Mouse (Mus musculus): ENCODE results near the gene Gm28053.

Gm28053 gene

GRCm38 (mm10) chr6:48696830-48697554 is 21.4 kb upstream of the Gm28053 start:
- no peak for DNase-seq

- no peak for DNase-seq
Observed at GRCm38 (mm10) chr6:48697555-48697930, 20.9 kb upstream of the Gm28053 start.

GRCm38 (mm10) chr6:48698066-48698856 is 20.1 kb upstream of the Gm28053 start:
- DNase-seq = no peak

DNA sequence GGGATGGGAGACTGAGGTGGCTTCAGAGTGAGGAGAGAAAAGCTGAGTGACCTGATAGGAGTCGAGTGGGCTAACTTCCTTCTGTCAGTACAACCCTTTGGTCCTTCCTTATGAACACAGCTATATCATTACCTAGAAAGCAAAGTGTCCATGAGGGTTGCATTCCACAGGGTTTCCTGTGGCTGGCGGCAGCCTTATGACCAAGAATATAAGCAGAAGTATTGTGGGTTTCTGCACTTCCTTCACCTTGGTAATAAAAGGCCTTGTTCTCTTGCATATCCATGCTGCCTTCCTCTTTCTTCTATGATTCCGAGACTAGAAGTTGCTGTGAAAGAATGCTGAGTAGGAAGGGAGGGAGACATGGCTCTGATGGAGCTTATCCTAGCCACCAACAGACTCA is 19.5 kb upstream of the Gm28053 start:
- no peak for DNase-seq

DNA sequence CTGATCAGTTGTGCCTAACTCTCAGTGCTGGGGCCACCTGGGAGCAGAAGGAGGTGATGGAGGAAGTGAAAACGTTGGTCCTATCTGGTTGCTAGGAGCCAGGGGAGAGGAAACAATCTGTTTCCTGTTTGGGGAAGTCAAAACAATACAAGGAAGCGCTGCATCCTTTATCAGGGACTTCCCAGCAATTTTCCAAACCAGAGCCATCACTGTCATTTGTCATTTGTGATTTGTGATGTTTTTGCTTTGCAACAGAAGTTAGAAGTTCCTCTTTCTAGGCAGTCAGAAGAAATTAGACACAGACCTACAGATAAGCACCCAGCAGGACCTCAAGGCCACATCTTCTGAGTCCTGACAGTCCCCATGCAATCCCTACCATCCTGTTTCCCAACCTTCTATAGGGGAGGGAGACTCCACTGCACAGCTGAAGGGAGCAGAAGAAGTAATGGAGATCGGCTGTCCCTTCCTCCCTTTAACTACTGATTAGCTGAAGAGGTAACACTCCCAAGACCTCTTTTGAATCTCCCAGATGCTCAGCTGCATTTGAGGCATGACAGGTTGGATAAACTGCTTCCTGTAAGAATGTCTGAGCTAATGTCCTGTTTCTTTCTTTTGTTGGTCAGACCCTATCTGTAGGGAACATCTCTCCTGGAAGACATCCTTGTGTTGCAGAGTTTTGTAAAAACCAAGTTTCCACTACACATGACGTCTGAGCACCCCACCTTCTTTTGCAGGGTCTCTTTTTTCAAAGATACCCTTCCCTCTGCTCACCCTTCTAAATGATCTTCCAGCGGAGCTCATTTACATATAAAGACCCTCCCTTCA is 17.9 kb upstream of the Gm28053 start:
- DNase-seq = peak; percentile 10

- DNase-seq = no peak
Observed at GRCm38 (mm10) chr6:48702146-48702545, 16.3 kb upstream of the Gm28053 start.

- no peak for DNase-seq
Observed at GRCm38 (mm10) chr6:48702601-48703000, 15.8 kb upstream of the Gm28053 start.

DNA sequence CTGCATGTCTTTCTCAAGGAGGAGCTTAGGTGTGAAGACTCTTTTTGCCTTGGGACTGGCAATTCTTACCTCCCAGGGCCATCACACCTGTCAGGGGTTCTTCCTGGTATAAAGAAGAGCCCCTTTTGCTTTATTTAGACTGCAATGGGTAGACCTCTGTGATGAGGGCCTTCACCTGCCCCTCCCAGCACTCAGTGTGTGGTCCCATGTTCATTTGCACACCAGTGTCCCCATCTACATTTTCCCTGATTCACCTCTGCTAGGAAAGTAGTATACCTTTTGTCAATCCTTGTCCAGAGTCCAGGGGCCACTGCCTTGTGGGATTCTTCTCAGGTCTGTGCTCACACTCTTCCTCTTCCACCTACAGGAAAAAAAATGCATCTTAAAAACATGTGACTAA is 14.3 kb upstream of the Gm28053 start:
- DNase-seq = no peak

DNA sequence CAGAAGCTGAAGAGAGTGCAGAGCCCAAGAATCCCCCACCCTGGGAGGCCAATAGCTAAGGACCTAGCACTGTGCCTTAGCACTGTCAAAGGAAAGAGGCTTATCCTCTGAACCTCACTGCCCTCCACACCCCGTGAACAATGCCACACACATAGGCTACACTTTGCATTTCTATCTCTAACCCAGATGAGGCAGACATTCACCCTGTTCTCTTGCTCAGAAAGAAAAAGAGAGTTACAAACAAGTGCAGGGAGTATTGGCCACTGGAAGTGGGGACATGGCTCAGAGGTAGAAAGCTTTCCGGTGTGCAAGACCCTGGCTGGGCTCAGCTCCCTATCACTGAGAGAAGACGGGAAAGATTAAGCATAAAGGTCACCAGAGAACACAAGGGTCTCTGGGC is 12.3 kb upstream of the Gm28053 start:
- DNase-seq = no peak

DNA sequence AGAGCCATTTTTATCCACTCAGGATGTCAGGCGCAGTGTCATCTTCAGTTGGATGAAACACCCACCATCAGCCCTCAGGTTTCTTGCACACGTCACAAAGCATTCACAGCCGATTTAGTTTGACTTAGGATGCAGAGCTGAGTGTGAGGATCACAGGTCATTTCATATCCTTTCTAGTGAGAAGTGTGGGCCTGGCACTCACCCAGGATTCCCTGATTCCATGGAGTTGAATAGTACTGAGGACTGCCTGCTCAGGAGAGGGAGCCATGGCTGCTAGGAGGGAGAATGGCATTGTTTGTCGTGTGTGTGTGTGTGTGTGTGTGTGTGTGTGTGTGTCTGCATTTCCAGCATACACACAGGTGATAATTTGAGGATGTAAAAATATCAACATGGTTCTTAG is 1.9 kb downstream of the Gm28053 start:
- DNase-seq = no peak

- no peak for DNase-seq
Observed at GRCm38 (mm10) chr6:48723468-48723867, 5.1 kb downstream of the Gm28053 start.

DNA sequence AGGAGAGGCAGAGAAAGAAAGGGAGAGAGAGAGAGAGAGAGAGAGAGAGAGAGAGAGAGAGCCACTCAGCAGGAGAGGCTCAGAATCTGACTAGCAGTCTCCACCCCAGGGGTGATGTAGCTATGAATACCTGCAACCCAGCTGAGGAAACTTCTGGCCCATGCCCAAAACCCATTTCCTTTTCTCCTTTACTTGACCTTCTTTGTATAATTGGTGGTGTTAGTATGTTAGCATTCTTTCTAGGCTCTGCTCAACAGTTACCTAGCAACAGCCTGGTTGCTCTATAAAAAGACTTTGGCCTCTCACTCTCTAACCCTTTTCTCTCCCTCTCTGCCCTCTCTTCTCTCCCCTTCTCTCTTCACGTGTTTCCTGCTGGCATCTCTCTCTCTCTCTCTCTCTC is 7.1 kb downstream of the Gm28053 start:
- DNase-seq = peak; percentile 8

DNA sequence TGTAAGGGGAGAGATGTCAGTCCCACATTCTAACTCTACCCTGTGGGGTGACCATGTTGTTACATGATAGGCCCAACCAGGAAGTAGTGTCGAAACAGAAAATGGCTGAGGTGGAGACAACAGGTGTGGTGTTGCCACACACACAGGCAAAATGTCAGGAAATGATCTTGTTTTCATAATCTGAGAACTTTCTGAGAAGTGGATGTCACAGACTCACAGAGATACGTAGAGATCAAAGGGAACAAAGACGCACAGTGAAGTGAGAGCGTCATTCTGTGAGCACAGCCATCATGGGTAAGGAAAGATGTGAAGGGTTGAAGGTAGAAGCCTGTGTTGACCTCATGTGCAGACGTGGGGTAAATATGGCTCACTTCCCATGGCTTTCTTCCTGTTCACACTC is 9.4 kb downstream of the Gm28053 start:
- no peak for DNase-seq

DNA sequence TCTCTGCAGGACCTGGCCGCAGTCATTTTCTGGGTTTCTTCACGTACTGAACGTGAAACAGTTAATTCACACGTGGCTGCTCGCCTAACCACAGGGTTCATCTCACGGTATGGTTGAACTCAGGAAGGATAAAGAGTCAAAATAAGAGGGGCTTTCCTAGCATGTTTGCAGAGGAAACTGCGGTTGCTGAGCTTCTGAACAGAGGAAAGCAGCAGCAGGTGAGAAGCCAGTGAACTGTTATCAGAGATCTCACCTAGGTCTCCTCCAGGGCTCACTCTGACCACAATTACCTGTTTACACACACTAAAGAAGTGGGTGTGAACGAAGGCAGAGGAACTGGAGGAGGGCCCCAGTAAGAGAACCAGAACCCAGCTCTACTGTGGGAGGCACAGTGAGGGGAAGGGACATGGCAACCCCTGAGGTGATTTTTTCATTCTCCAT is 14.5 kb downstream of the Gm28053 start:
- no peak for DNase-seq

DNA sequence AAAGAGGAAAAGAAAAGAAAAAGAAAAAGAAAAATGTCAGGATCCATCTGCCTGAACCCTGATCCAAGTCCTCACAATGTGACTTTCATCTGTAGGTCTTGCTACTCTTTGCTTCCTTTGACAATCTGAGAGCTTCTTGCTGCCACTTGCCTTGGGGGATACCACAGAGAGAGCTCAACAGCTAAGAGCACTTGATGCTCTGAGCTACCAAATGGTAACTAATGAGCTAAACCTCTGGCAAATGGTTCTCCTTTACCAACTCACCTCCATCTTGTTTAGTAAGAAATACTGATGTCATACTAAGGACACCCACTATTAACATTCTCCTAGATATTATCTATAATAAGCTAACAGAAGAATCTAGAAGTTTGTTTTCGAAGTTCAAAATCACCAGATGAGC is 15.3 kb downstream of the Gm28053 start:
- DNase-seq = no peak

- DNase-seq = no peak
Observed at GRCm38 (mm10) chr6:48737053-48737452, 18.6 kb downstream of the Gm28053 start.

GRCm38 (mm10) chr6:48737688-48738087 is 19.3 kb downstream of the Gm28053 start:
- no peak for DNase-seq

GRCm38 (mm10) chr6:48738961-48739779 is 20.8 kb downstream of the Gm28053 start, which contains the start of gene Gimap1:
Gene Gimap1, plus strand, starts transcription at chr6:48739054.
- no peak for DNase-seq

DNA sequence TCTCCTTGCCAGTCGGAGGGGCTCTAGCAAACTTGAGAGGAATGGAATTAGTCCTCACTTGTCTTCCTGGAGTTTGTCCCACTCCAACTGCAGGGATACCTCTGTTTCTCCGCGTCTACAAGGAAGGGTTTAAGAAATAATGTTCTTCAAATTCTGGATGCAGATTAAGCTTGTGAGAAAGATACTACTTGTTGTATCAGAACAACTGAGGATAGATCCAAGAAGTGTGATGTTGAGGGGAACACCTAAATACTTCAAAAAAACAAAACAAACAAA is 21.3 kb downstream of the Gm28053 start:
- DNase-seq = no peak

DNA sequence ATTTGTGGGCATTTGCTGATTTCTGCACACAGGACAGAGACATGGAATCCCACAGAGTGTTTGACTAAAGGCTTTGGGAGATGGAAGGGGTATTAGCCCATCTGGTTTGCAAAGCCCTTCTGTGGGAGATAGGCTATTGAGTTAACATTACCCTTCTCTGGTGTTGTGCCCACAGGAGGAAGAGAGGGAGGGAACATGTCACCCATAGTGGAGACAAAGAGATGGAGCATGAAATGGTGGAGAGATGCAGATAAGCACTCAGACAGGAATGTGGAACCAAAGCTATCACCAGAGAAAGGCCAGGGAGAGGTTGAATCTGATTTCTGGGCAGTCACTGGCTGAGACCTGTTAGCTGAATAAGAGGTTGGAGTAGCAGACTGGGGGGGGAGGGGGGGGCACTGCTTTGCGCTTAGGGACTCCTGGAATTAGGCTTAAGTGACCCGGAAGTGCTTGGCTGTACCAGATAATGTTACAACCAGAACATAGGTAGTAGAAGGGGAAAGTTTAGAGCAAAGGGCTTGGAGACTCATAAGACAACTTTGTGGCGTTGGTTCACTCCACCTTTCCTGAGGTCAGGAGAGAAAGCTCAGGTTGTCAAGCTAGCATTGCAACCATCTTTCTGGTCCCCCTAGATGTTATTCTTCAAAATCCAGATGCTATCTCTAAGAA is 22.2 kb downstream of the Gm28053 start:
- no peak for DNase-seq

DNA sequence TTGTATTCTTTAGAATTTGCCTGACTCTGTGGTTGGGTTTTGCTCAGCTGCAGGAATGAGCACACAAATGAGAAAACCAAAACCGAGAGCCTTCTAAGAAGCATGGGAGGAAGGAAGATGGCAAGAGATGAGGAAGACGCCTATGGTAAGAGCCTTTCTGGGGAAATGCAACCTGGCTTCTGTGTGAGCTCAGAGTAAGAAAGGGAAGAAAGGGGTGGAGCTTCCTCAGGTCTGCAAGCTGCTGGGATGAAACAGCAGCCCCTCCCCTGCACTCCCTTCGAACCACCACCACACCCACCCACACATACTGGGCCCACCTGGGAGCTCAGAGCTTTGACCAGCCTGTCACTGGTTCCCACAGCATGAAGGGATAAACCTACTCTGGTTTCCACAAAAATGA is 22.9 kb downstream of the Gm28053 start:
- DNase-seq = no peak

GRCm38 (mm10) chr6:48741711-48742206 is 23.4 kb downstream of the Gm28053 start:
- no peak for DNase-seq
